Mouse (Mus musculus) forebrain, embryonic 14.5 days (tissue): ENCODE results near the gene Gm13199. TPM values are rescaled to one million over a fixed set of nuclear protein-coding genes. Genes with fewer than 3 reads are reported as not detected.

ENCODE experiments used
- ATAC-seq: fragments of 200-750 bp; cut with Nextera tagmentation; 2 replicates; pipeline ENCODE4 v1.8.0; 2017; ENCODE audit warnings: mild to moderate bottlenecking, moderate library complexity
- DNase-seq: peaks from one replicate; pipeline ENCODE4 v3.0.0-alpha.2; 2015; ENCODE audit warnings: low spot score
- H3K27ac ChIP-seq: fragments of 300-500 bp; sonication (generic); 2 replicates; pipeline ENCODE4 v1.5.1; 2014; ENCODE audit warnings: low read depth, mild to moderate bottlenecking, control low read depth, low read length, moderate library complexity
- H3K27me3 ChIP-seq: fragments of 300-500 bp; sonication (generic); replicated peaks from 2 replicates; pipeline ENCODE4 v1.6.1; 2014; ENCODE audit warnings: low read length, control low read depth, mixed read lengths; ENCODE audit not compliant: control insufficient read depth, insufficient read depth
- H3K36me3 ChIP-seq: fragments of 300-500 bp; sonication (generic); 2 replicates; pipeline ENCODE4 v1.6.1; 2014; ENCODE audit warnings: low read length, control low read depth; ENCODE audit not compliant: control insufficient read depth, insufficient read depth
- H3K4me1 ChIP-seq: fragments of 300-500 bp; sonication (generic); 2 replicates; pipeline ENCODE4 v1.6.1; 2014; ENCODE audit warnings: antibody characterized with exemption, low read length, control low read depth; ENCODE audit not compliant: control insufficient read depth, insufficient read depth
- H3K4me2 ChIP-seq: fragments of 300-500 bp; sonication (generic); 2 replicates; pipeline ENCODE4 v1.6.1; 2014; ENCODE audit warnings: mild to moderate bottlenecking, control low read depth, low read length
- H3K4me3 ChIP-seq: fragments of 300-500 bp; sonication (generic); 2 replicates; pipeline ENCODE4 v1.5.1; 2014; ENCODE audit warnings: low read depth, low read length, control low read depth
- H3K9ac ChIP-seq: fragments of 300-500 bp; sonication (generic); 2 replicates; pipeline ENCODE4 v1.6.1; 2014; ENCODE audit warnings: mild to moderate bottlenecking, low read length, control low read depth, moderate library complexity
- H3K9me3 ChIP-seq: fragments of 300-500 bp; sonication (generic); replicated peaks from 2 replicates; pipeline ENCODE4 v1.6.1; 2016; ENCODE audit warnings: low read length, control low read depth, mixed read lengths; ENCODE audit not compliant: control insufficient read depth
- WGBS: fragments of 180-500 bp; shearing (Covaris S2); extraction: QIAGEN DNeasy Blood & Tissue Kit; methylation state at CpG from one replicate; pipeline ENCODE4 v1.1.7; 2014; 5-methylcytosine and 5-hydroxymethylcytosine counted together
- polyA plus RNA-seq: library from polyadenylated mRNA; unstranded; fragments of >200 nt; fragmentation: Nextera tagmentation; extraction: Ambion mirVana; gene quantifications from 2 replicates; pipeline ENCODE4 v1.2.1, GENCODE M21; 2014

The Gm13199 gene
- polyA plus RNA-seq, 1 experiment from 2014 or later: 0.63 TPM

DNA sequence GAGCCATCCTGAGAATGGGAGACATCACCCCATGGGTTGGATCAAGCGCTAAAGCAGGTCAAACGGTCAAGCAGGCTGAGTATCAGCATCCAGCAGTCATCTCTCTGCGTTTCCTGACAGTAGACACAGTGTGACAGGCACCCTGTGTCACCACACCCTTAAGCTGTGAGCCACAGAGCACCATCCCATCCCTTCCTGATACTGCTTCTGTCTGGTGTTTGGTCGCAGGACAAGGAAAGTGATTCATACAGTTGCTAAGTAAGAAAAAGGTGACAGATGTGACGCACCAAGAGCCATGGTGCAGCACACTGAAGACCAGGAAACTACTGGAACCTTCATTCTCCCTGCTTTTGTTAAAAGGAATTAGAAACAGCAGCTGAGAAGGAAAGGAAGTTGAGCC is 26.1 kb upstream of the Gm13199 start:
- no peak overlapping the region for H3K4me3 ChIP-seq
- no peak overlapping the region for H3K9ac ChIP-seq
- no peaks in the 10 kb centered on the region for H3K27me3 ChIP-seq
- ATAC-seq: no peak
- no peak for DNase-seq
- no peak overlapping the region for H3K27ac ChIP-seq
- 0 out of 2 replicates have a peak, but pooled peaks cover 4% of the 10 kb centered on the region for H3K4me1 ChIP-seq
- peaks cover 64% of the 10 kb centered on the region for H3K36me3 ChIP-seq
- H3K4me2 ChIP-seq: no peak overlapping the region
- H3K9me3 ChIP-seq: no peaks in the 10 kb centered on the region
- 94% methylated on average over 5 of the region's 5 CpGs for WGBS

DNA sequence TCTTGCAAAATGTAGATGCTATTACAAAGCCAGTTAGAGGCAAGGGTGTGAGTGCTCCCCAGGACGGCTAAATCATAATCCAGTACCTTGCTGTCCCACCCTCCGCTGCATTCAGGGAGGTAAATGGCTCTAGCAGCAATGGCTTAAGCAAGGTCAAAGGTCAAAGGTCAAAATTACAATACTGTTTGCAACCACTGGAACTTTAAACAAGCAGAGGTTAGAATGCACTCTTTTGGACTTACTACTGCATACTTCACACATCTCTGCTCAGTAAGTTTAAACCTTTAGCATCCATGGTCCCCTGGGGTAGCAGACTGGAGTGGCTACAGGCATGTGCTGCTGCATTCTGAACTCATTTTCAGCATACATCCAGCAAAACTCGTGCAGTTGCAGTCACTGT is 14.7 kb upstream of the Gm13199 start:
- ATAC-seq: no peak

DNA sequence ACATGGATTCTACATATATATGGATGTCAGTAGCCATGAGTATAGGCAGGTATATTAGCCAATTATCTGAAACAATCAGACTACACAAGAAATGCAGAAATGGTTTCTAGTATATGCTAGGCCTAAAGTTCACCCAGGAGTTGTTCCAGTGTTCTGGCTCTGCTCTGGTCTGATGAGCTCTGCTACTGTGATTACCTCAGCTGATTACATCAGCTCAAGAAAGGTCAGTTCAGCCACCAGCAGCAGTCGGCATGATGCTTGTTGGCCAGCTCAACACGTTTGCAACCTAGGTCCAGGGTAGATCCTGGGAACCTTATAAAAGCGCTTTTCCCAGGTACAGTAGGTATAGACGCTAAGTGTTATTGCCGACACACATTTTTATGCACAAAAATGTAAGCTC is 7.0 kb upstream of the Gm13199 start:
- 94% methylated on average over 5 of the region's 5 CpGs for WGBS
- no peaks in the 10 kb centered on the region for H3K4me1 ChIP-seq
- H3K27me3 ChIP-seq: no peaks in the 10 kb centered on the region
- no peak overlapping the region for H3K4me2 ChIP-seq
- ATAC-seq (no peak), DNase-seq (no peak)
- no peaks in the 10 kb centered on the region for H3K9me3 ChIP-seq
- H3K4me3 ChIP-seq: no peak overlapping the region
- H3K9ac ChIP-seq: no peak overlapping the region
- H3K36me3 ChIP-seq: peaks cover 64% of the 10 kb centered on the region
- H3K27ac ChIP-seq: no peak overlapping the region

More for the DNA sequence above, 14.7 kb upstream of the Gm13199 start:
- no peak overlapping the region for H3K9ac ChIP-seq
- 80% methylated on average over 3 of the region's 3 CpGs for WGBS
- DNase-seq: no peak
- H3K9me3 ChIP-seq: no peaks in the 10 kb centered on the region
- H3K4me3 ChIP-seq: no peak overlapping the region
- H3K27ac ChIP-seq: no peak overlapping the region
- no peak overlapping the region for H3K4me2 ChIP-seq
- H3K36me3 ChIP-seq: peaks cover 77% of the 10 kb centered on the region
- H3K27me3 ChIP-seq: no peaks in the 10 kb centered on the region
- H3K4me1 ChIP-seq: no peaks in the 10 kb centered on the region

DNA sequence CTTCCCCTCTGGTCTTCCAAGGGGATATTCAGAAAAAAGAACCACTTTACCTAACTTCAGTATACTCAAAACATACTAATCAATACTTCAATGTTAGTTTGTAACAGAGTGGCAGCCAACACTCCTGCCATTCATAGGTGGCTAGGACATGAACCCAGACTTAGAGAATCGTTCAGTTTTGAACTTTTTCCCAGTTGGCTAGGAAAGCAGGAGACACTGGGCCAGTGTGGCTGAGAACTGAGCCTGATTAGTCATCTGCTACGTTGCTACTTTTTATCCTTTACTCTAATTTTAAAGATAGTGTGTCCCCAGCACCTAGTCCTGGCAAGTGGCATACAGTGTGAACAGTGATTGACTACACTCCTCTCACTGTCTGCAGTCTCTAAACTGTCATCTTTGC is 4.9 kb upstream of the Gm13199 start:
- no peak overlapping the region for H3K4me3 ChIP-seq
- H3K9me3 ChIP-seq: no peaks in the 10 kb centered on the region
- H3K36me3 ChIP-seq: peaks cover 67% of the 10 kb centered on the region
- H3K4me1 ChIP-seq: no peaks in the 10 kb centered on the region
- no peak for DNase-seq
- no peak for ATAC-seq
- H3K27ac ChIP-seq: no peak overlapping the region
- no peak overlapping the region for H3K4me2 ChIP-seq
- H3K27me3 ChIP-seq: no peaks in the 10 kb centered on the region
- no peak overlapping the region for H3K9ac ChIP-seq
- 89% methylated on average over 2 of the region's 2 CpGs for WGBS

DNA sequence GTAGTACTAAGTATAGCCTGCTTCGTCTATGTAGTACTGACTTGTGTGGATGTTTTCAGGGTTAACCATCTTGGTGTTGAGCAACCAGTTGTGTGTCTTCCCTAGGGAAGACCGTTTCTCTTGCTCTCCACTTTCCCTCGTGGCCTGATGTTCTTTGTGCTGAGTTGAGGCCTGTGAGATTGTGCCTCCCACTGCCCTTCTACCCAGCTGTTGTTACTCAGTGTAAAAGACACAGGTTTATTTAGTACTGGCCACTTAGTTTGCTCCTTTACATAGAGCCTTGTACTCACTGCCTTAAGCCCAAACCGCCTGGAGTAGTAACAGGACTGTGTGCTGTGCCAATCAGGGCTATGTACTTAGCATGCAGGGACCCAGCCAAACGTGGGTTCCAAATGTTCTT is 10.9 kb downstream of the Gm13199 start:
- no peak overlapping the region for H3K9ac ChIP-seq
- no peaks in the 10 kb centered on the region for H3K27me3 ChIP-seq
- H3K4me2 ChIP-seq: no peak overlapping the region
- no peak overlapping the region for H3K27ac ChIP-seq
- H3K36me3 ChIP-seq: peaks cover 6% of the 10 kb centered on the region
- no peaks in the 10 kb centered on the region for H3K9me3 ChIP-seq
- no peak overlapping the region for H3K4me3 ChIP-seq
- 88% methylated on average over 5 of the region's 5 CpGs for WGBS
- no peaks in the 10 kb centered on the region for H3K4me1 ChIP-seq
- ATAC-seq (no peak), DNase-seq (no peak)

DNA sequence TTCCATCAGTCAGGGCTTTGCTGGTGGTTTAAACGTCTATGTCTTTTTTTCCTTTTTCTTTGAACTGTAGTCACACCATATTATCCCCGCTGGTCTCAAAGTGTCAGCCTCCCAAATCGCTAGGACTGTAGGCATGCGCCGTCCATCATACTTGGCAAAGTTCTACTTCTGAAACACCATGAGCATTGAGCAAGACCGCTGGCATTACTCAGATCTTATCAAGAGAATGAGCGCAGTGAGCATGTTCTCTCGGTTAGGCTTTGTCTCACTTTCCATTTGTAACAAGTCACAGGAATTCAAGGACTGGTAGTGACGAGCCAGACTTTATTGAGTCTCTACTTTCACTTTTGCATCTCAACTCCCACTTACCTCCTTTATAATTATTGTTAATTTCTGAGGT is 11.6 kb downstream of the Gm13199 start:
- Histone ChIP-seq H3K27ac (no peak overlapping the region), H3K27me3 (no peaks in the 10 kb centered on the region)

DNA sequence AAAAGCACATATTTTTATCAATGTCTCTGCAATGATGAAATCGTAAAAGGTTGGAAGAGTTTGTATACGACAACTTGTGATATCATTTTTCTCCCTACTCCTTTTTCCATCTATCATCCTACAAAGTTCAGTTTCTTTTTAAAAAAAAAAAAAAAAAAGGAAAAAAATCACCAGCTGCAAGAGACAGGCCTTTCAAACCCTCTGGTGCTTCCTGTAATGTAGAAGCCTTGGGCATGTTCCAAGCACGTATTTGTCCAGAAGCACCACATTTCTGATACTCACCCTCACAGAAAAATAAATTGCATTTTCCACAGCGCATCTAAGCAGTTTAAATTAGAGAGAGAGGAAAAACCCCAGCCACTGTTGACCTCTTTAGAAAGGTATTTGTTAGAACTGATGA is 16.9 kb downstream of the Gm13199 start:
- H3K9ac ChIP-seq: peak overlapping the region; percentile 87
- peaks cover 14% of the 10 kb centered on the region for H3K36me3 ChIP-seq
- no peaks in the 10 kb centered on the region for H3K27me3 ChIP-seq
- ATAC-seq (no peak), DNase-seq (peak; percentile 7)
- WGBS: 37% methylated on average over 4 of the region's 4 CpGs
- H3K4me3 ChIP-seq: peak overlapping the region; percentile 67
- H3K4me1 ChIP-seq: peaks cover 12% of the 10 kb centered on the region
- H3K27ac ChIP-seq: no peak overlapping the region
- H3K9me3 ChIP-seq: no peaks in the 10 kb centered on the region
- peak overlapping the region; percentile 61 for H3K4me2 ChIP-seq

More for the DNA sequence above, 11.6 kb downstream of the Gm13199 start:
- Histone ChIP-seq H3K4me3 (no peak overlapping the region), H3K9ac (no peak overlapping the region), H3K36me3 (peaks cover 6% of the 10 kb centered on the region), H3K9me3 (no peaks in the 10 kb centered on the region), H3K4me2 (no peak overlapping the region), H3K4me1 (peaks cover 4% of the 10 kb centered on the region)
- 94% methylated on average over 9 of the region's 9 CpGs for WGBS
- ATAC-seq (no peak), DNase-seq (no peak)

DNA sequence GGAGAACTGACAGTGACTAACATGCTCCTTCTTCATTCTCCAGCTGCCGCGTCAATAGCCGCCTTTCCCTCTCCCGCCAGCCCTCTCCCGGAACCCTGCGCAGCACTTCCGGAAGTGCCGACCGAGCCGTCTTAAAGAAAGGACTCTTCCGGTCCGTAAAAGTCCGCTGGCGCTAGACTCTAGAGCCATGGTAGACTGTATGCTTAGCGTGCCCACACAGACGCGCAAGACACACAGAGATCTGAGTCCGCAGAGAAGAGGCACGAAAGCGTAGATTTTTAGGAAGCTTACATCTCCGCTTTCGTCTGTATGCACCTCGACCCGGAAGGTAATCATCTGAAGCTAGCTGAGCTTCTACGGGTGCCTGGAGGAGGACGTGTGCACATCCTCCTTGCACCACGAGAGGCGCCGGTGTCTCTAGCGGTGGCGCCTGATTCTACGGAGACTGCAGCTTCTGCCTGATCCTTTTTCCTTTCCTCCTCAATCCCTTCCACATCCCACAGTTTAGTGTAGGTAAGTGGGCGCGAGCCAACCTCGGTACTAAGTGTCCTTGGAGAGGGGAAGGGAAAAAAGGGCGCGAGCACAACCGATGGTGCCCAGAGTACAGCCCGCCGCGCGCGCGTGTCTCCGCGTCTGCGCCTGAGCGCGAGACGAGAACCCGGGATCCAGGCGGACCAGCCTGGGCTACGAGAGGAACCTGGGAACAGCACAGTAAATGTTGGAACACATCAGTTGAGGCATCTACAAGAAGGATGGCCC is 17.7 kb downstream of the Gm13199 start, which contains the start of the genes Nudt5 and Cdc123:
Nudt5 (plus strand) TSS at position 147 of the 759 bp plus-strand sequence.
Cdc123 (minus strand) TSS at position 292 of the 759 bp plus-strand sequence.
- peak within 1 kb of the TSS; percentile 67 for H3K4me3 ChIP-seq
- peak within 1 kb of the TSS; percentile 87 for H3K9ac ChIP-seq
- no peaks in the 10 kb centered on the region for H3K27me3 ChIP-seq
- WGBS: under 1% methylated on average over 53 of the region's 53 CpGs
- peaks cover 19% of the 10 kb centered on the region for H3K36me3 ChIP-seq
- ATAC-seq: peak; percentile 99
- peak within 1 kb of the TSS; percentile 67 for H3K4me2 ChIP-seq
- DNase-seq: peak; percentile 98
- H3K9me3 ChIP-seq: no peaks in the 10 kb centered on the region
- H3K4me1 ChIP-seq: peaks cover 12% of the 10 kb centered on the region
- peak within 1 kb of the TSS; percentile 89 for H3K27ac ChIP-seq

DNA sequence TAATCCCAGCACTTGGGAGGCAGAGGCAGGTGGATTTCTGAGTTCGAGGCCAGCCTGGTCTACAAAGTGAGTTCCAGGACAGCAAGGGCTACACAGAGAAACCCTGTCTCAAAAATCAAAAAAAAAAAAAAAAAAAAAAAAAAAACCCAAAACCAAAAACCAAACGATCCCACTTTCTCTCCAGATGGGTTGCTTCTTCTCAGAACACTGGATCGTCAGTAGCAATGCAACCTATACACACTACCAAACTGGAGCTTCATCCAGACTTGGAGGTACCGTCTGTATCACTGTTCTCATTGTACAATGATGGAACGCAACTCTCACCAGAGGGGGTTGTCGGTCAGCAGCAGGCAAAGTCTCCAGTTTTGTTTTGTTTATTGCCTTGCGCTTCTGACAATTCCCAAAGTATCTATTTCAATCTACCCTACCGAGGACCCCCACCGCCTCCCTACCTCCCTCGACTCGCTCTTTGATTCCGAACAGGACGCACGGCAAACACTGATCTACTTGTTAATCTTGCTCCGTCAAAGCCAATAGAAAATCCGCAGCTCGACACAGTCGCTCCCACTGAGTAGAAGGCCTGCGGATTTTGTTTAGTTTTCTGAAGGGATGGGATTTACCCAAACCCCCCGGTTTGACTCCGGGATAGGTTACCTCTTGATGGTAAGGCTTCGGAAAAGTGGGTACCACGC is 18.4 kb downstream of the Gm13199 start:
- Histone ChIP-seq H3K9ac (peak overlapping the region; percentile 87), H3K27ac (peak overlapping the region; percentile 89), H3K4me1 (peaks cover 12% of the 10 kb centered on the region), H3K36me3 (peaks cover 26% of the 10 kb centered on the region), H3K27me3 (no peaks in the 10 kb centered on the region), H3K9me3 (no peaks in the 10 kb centered on the region), H3K4me3 (peak overlapping the region; percentile 67), H3K4me2 (peak overlapping the region; percentile 67)
- DNase-seq: peak; percentile 7
- ATAC-seq: peak; percentile 38
- WGBS: 4% methylated on average over 23 of the region's 23 CpGs
